28 mouse cellular contexts compared by ENCODE assay signal in the genomic region with DNA sequence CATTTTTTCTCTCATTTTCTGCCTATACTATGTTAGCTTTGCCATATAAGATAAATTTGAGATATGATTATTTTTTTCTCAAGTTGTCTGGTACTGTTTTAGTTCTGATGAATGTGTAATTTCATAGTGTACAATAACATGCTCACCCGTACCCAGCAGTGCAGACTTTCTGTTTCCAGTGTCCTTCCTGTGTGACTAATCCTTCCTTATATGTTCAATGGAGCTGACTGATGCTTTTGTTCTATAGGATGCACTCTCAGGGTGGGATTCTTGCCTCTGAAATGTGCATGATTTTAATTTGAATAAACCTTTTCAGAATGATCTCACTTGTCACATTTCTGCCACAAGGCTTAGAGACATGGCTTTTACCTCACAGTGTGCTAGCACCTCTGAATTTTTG.
DNase-seq lines count a peak whose midpoint lies in the region; ATAC-seq lines count a peak whose summit lies in the region.
"Had no signal": no experiment of that assay in that cellular context is flagged by ENCODE, and none has a peak within 500 bp of the region (broad histone marks: within the 10 kb centered on the region; RNA-seq: fewer than 3 reads in every experiment).

No protein-coding gene starts in this region.

- DNase-seq in forebrain, embryonic 11.5 days (ENCODE audit: low spot score), result no peak
- DNase-seq in hindbrain, embryonic 10.5 days (ENCODE audit: low spot score), result no peak
- DNase-seq in midbrain, embryonic 14.5 days, result peak; percentile 2
- peak; percentile 9 for DNase-seq in embryo, embryonic 11 days
- DNase-seq: adrenal gland, postnatal 25 days; cerebellum, adult 18-20 months; cerebellum, postnatal 10 days; gastrocnemius, postnatal 10 days; heart, postnatal 10 days; kidney, adult 11 months; kidney, postnatal 14 days; layer of hippocampus, adult 9-11 months; liver; lung, adult 2 months; lung, postnatal 10 days; right cerebral cortex, adult 18-20 months; spleen, adult 18-20 months; thymus, postnatal 14 days had no signal

- H3K4me2 ChIP-seq in forebrain, embryonic 11.5 days (ENCODE audit: low read depth, low read length, severe bottlenecking), result no peak overlapping the region
- H3K4me2 ChIP-seq in forebrain, embryonic 15.5 days (replicated peaks), result no peak overlapping the region
- H3K4me2 ChIP-seq in hindbrain, embryonic 12.5 days (replicated peaks), result no peak overlapping the region
- no peak overlapping the region for H3K4me2 ChIP-seq in midbrain, embryonic 14.5 days (ENCODE audit: low read length)
- no peak overlapping the region for H3K4me2 ChIP-seq in midbrain, embryonic 16.5 days (ENCODE audit: low read length)
- H3K4me2 ChIP-seq: embryonic facial prominence, embryonic 12.5 days; heart, embryonic 13.5 days; neural tube, embryonic 15.5 days had no signal

- H3K9me3 ChIP-seq in forebrain, embryonic 11.5 days (ENCODE audit: control insufficient read depth, low read length), result no peaks in the 10 kb centered on the region
- H3K9me3 ChIP-seq in forebrain, embryonic 15.5 days, result no peaks in the 10 kb centered on the region
- H3K9me3 ChIP-seq in hindbrain, embryonic 12.5 days (replicated peaks), result no peaks in the 10 kb centered on the region
- H3K9me3 ChIP-seq in hindbrain, embryonic 10.5 days, result no peaks in the 10 kb centered on the region
- no peaks in the 10 kb centered on the region for H3K9me3 ChIP-seq in midbrain, embryonic 14.5 days (ENCODE audit: control insufficient read depth, low read length)
- no peaks in the 10 kb centered on the region for H3K9me3 ChIP-seq in midbrain, embryonic 16.5 days (replicated peaks; ENCODE audit: control insufficient read depth, low read length, poor library complexity, severe bottlenecking)
- H3K9me3 ChIP-seq: embryonic facial prominence, embryonic 12.5 days; G1E; heart, embryonic 13.5 days; neural tube, embryonic 15.5 days had no signal

- H3K27me3 ChIP-seq in forebrain, embryonic 11.5 days (ENCODE audit: control insufficient read depth, insufficient read depth, low read length), result no peaks in the 10 kb centered on the region
- H3K27me3 ChIP-seq in forebrain, embryonic 15.5 days, result no peaks in the 10 kb centered on the region
- H3K27me3 ChIP-seq in hindbrain, embryonic 12.5 days, result no peaks in the 10 kb centered on the region
- no peaks in the 10 kb centered on the region for H3K27me3 ChIP-seq in hindbrain, embryonic 10.5 days (ENCODE audit: insufficient read depth, poor library complexity, severe bottlenecking)
- H3K27me3 ChIP-seq in midbrain, embryonic 14.5 days (ENCODE audit: control insufficient read depth, insufficient read depth, low read length), result no peaks in the 10 kb centered on the region
- H3K27me3 ChIP-seq in midbrain, embryonic 16.5 days (ENCODE audit: control insufficient read depth, insufficient read depth, low read depth, low read length), result no peaks in the 10 kb centered on the region
- H3K27me3 ChIP-seq: embryonic facial prominence, embryonic 12.5 days; heart, embryonic 13.5 days; neural tube, embryonic 15.5 days had no signal

- H3K27ac ChIP-seq in forebrain, embryonic 11.5 days (ENCODE audit: low read depth, low read length), result no peak overlapping the region
- no peak overlapping the region for H3K27ac ChIP-seq in forebrain, embryonic 15.5 days (replicated peaks)
- no peak overlapping the region for H3K27ac ChIP-seq in hindbrain, embryonic 12.5 days
- H3K27ac ChIP-seq in hindbrain, embryonic 10.5 days, result no peak overlapping the region
- H3K27ac ChIP-seq in midbrain, embryonic 14.5 days (replicated peaks; ENCODE audit: low read depth, low read length), result no peak overlapping the region
- no peak overlapping the region for H3K27ac ChIP-seq in midbrain, embryonic 16.5 days (ENCODE audit: low read length)
- H3K27ac ChIP-seq: embryonic facial prominence, embryonic 12.5 days; heart, embryonic 13.5 days; liver, embryonic 14.5 days; neural tube, embryonic 15.5 days had no signal

- no peak overlapping the region for H3K4me3 ChIP-seq in forebrain, embryonic 11.5 days (ENCODE audit: low read depth, low read length)
- no peak overlapping the region for H3K4me3 ChIP-seq in forebrain, embryonic 15.5 days
- H3K4me3 ChIP-seq in hindbrain, embryonic 12.5 days, result no peak overlapping the region
- no peak overlapping the region for H3K4me3 ChIP-seq in hindbrain, embryonic 10.5 days
- no peak overlapping the region for H3K4me3 ChIP-seq in midbrain, embryonic 14.5 days (replicated peaks; ENCODE audit: low read depth, low read length)
- no peak overlapping the region for H3K4me3 ChIP-seq in midbrain, embryonic 16.5 days (ENCODE audit: low read depth, low read length)
- H3K4me3 ChIP-seq: embryonic facial prominence, embryonic 12.5 days; heart, embryonic 13.5 days; neural tube, embryonic 15.5 days had no signal

- 15% methylated on average over 1 of the region's 1 CpGs for WGBS in forebrain, embryonic 11.5 days
- 2% methylated on average over 1 of the region's 1 CpGs for WGBS in forebrain, embryonic 15.5 days
- WGBS in hindbrain, embryonic 12.5 days, result 14% methylated on average over 1 of the region's 1 CpGs
- WGBS in hindbrain, embryonic 10.5 days, result 14% methylated on average over 1 of the region's 1 CpGs
- 4% methylated on average over 1 of the region's 1 CpGs for WGBS in midbrain, embryonic 14.5 days
- 5% methylated on average over 1 of the region's 1 CpGs for WGBS in midbrain, embryonic 16.5 days

- no peak overlapping the region for H3K9ac ChIP-seq in forebrain, embryonic 11.5 days (ENCODE audit: low read length)
- no peak overlapping the region for H3K9ac ChIP-seq in forebrain, embryonic 15.5 days (replicated peaks)
- H3K9ac ChIP-seq in hindbrain, embryonic 12.5 days, result no peak overlapping the region
- no peak overlapping the region for H3K9ac ChIP-seq in midbrain, embryonic 14.5 days (replicated peaks; ENCODE audit: low read length)
- no peak overlapping the region for H3K9ac ChIP-seq in midbrain, embryonic 16.5 days (ENCODE audit: low read depth, low read length)
- H3K9ac ChIP-seq: embryonic facial prominence, embryonic 12.5 days; heart, embryonic 13.5 days; liver, embryonic 14.5 days; neural tube, embryonic 15.5 days had no signal

- ATAC-seq in forebrain, embryonic 11.5 days (replicated peaks; ENCODE audit: low FRiP score), result peak; percentile 82
- ATAC-seq in forebrain, embryonic 15.5 days (replicated peaks), result no peak
- ATAC-seq in hindbrain, embryonic 12.5 days (ENCODE audit: low FRiP score), result peak; percentile 73
- peak; percentile 58; the same call in 1 of the 2 replicates for ATAC-seq in midbrain, embryonic 14.5 days (ENCODE audit: low FRiP score, low TSS enrichment)
- ATAC-seq in midbrain, embryonic 16.5 days, result no peak
- no peak for ATAC-seq in activated CD4-positive, CD25-positive, alpha-beta regulatory T cell, adult 4 months
- ATAC-seq: inflammation-experienced regulatory T-cells, adult 6 months had no signal

- H3K36me3 ChIP-seq in forebrain, embryonic 11.5 days (ENCODE audit: control insufficient read depth, insufficient read depth, low read length), result no peaks in the 10 kb centered on the region
- H3K36me3 ChIP-seq in forebrain, embryonic 15.5 days, result no peaks in the 10 kb centered on the region
- H3K36me3 ChIP-seq in hindbrain, embryonic 12.5 days, result no peaks in the 10 kb centered on the region
- no peaks in the 10 kb centered on the region for H3K36me3 ChIP-seq in hindbrain, embryonic 10.5 days
- no peaks in the 10 kb centered on the region for H3K36me3 ChIP-seq in midbrain, embryonic 14.5 days (ENCODE audit: control insufficient read depth, insufficient read depth, low read length)
- H3K36me3 ChIP-seq in midbrain, embryonic 16.5 days (ENCODE audit: control insufficient read depth, insufficient read depth, low read length), result no peaks in the 10 kb centered on the region
- H3K36me3 ChIP-seq: embryonic facial prominence, embryonic 12.5 days; G1E; heart, embryonic 13.5 days; neural tube, embryonic 15.5 days had no signal

- H3K4me1 ChIP-seq in forebrain, embryonic 11.5 days (replicated peaks; ENCODE audit: control insufficient read depth, insufficient read depth, low read length), result no peaks in the 10 kb centered on the region
- H3K4me1 ChIP-seq in forebrain, embryonic 15.5 days, result no peaks in the 10 kb centered on the region
- no peaks in the 10 kb centered on the region for H3K4me1 ChIP-seq in hindbrain, embryonic 12.5 days
- peaks cover 6% of the 10 kb centered on the region; the same call in 1 of the 2 replicates for H3K4me1 ChIP-seq in hindbrain, embryonic 10.5 days (replicated peaks)
- no peaks in the 10 kb centered on the region for H3K4me1 ChIP-seq in midbrain, embryonic 14.5 days (ENCODE audit: control insufficient read depth, insufficient read depth, low read length)
- H3K4me1 ChIP-seq in midbrain, embryonic 16.5 days (ENCODE audit: control insufficient read depth, insufficient read depth, low read length), result 0 out of 2 replicates have a peak, but pooled peaks cover 2% of the 10 kb centered on the region
- H3K4me1 ChIP-seq: embryonic facial prominence, embryonic 12.5 days; heart, embryonic 13.5 days; neural tube, embryonic 15.5 days had no signal

Comparison
In these comparisons a context has a peak if more than half of its experiments do, and no peak if none do; other contexts are left out.
1. ATAC-seq: peak in forebrain, embryonic 11.5 days (single experiment), hindbrain, embryonic 12.5 days (single experiment) and midbrain, embryonic 14.5 days (single experiment); none in forebrain, embryonic 15.5 days (single experiment), midbrain, embryonic 16.5 days (single experiment) and activated CD4-positive, CD25-positive, alpha-beta regulatory T cell, adult 4 months (single experiment).
2. DNase-seq: peak in midbrain, embryonic 14.5 days (single experiment) and embryo, embryonic 11 days (single experiment); none in forebrain, embryonic 11.5 days (single experiment) and hindbrain, embryonic 10.5 days (single experiment).